Mouse (Mus musculus) forebrain, embryonic 13.5 days (tissue): ENCODE measurements around the gene Glra4. TPM values are rescaled to one million over a fixed set of nuclear protein-coding genes. Genes with fewer than 3 reads are reported as not detected.

ENCODE experiments used
- ATAC-seq: fragments of 200-750 bp; cut with Nextera tagmentation; 2 replicates; pipeline ENCODE4 v1.8.0; 2017
- H3K27ac ChIP-seq: fragments of 300-500 bp; sonication (generic); 2 replicates; pipeline ENCODE4 v1.5.1; 2015; ENCODE audit warnings: inconsistent platforms, mild to moderate bottlenecking, moderate library complexity
- H3K27me3 ChIP-seq: fragments of 300-500 bp; sonication (generic); 2 replicates; pipeline ENCODE4 v1.6.1; 2015; ENCODE audit warnings: mild to moderate bottlenecking, inconsistent platforms
- H3K36me3 ChIP-seq: fragments of 300-500 bp; sonication (generic); 2 replicates; pipeline ENCODE4 v1.6.1; 2015; ENCODE audit warnings: mild to moderate bottlenecking, inconsistent platforms; ENCODE audit not compliant: poor library complexity, severe bottlenecking
- H3K4me1 ChIP-seq: fragments of 300-500 bp; sonication (generic); 2 replicates; pipeline ENCODE4 v1.6.1; 2015; ENCODE audit warnings: inconsistent platforms
- H3K4me2 ChIP-seq: fragments of 300-500 bp; sonication (generic); 2 replicates; pipeline ENCODE4 v1.6.1; 2015; ENCODE audit warnings: inconsistent platforms, mild to moderate bottlenecking, moderate library complexity
- H3K4me3 ChIP-seq: fragments of 300-500 bp; sonication (generic); 2 replicates; pipeline ENCODE4 v1.5.1; 2015; ENCODE audit warnings: mild to moderate bottlenecking, inconsistent platforms
- H3K9ac ChIP-seq: fragments of 300-500 bp; sonication (generic); 2 replicates; pipeline ENCODE4 v1.6.1; 2015; ENCODE audit warnings: mild to moderate bottlenecking, inconsistent platforms
- H3K9me3 ChIP-seq: fragments of 300-500 bp; sonication (generic); replicated peaks from 2 replicates; pipeline ENCODE4 v1.6.1; 2016; ENCODE audit warnings: inconsistent platforms
- WGBS: fragments of 180-500 bp; shearing (Covaris S2); methylation state at CpG from one replicate; pipeline ENCODE4 v1.1.7; 2015; 5-methylcytosine and 5-hydroxymethylcytosine counted together
- polyA plus RNA-seq: library from polyadenylated mRNA; unstranded; fragments of >200 nt; fragmentation: Nextera tagmentation; extraction: Ambion mirVana; gene quantifications from 2 replicates; pipeline ENCODE4 v1.2.1, GENCODE M21; 2015

The Glra4 gene
- polyA plus RNA-seq, 1 experiment from 2014 or later, result not detected

GRCm38 (mm10) chrX:136708782-136709181 lies 71.2 kb downstream of the Glra4 start:
- Histone ChIP-seq H3K36me3 (no peaks in the 10 kb centered on the region), H3K4me1 (no peaks in the 10 kb centered on the region), H3K4me3 (peak overlapping the region; percentile 50), H3K27ac (peak overlapping the region; percentile 87), H3K4me2 (peak overlapping the region; percentile 62), H3K9me3 (no peaks in the 10 kb centered on the region), H3K27me3 (no peaks in the 10 kb centered on the region), H3K9ac (peak overlapping the region; percentile 75)
- ATAC-seq, result peak; percentile 31
- WGBS, result 24% methylated on average over 14 of the region's 14 CpGs

- Histone ChIP-seq H3K9ac (peak overlapping the region; percentile 75), H3K9me3 (no peaks in the 10 kb centered on the region), H3K4me3 (peak overlapping the region; percentile 50), H3K27ac (peak overlapping the region; percentile 87), H3K27me3 (no peaks in the 10 kb centered on the region), H3K36me3 (no peaks in the 10 kb centered on the region), H3K4me1 (no peaks in the 10 kb centered on the region), H3K4me2 (peak overlapping the region; percentile 62)
- ATAC-seq, result peak; percentile 93
- WGBS, result 14% methylated on average over 18 of the region's 18 CpGs
Measured at GRCm38 (mm10) chrX:136708168-136708681, 71.7 kb downstream of the Glra4 start.

Other genes starting within 250 kb of the Glra4 start
- gene Kir3dl2, start 236.1 kb downstream of the Glra4 start, polyA plus RNA-seq, result 0.15 and 0.20 TPM in 2 replicates
- 33.9 and 34.0 TPM in 2 replicates for gene Tceal3, start 189.3 kb downstream of the Glra4 start, polyA plus RNA-seq
- 17.2 and 18.7 TPM in 2 replicates for gene Tceal1, start 72.2 kb downstream of the Glra4 start, polyA plus RNA-seq
- gene Morf4l2, start 36.5 kb downstream of the Glra4 start, polyA plus RNA-seq, result 547 and 561 TPM in 2 replicates
- 9.7 and 10.7 TPM in 2 replicates for gene Plp1, start 42.5 kb upstream of the Glra4 start, polyA plus RNA-seq
- 5.8 and 6.3 TPM in 2 replicates for gene Rab9b, start 88.6 kb upstream of the Glra4 start, polyA plus RNA-seq
- not detected in 2 replicates for gene H2bfm, start 147.2 kb upstream of the Glra4 start, polyA plus RNA-seq
- 96.8 and 112 TPM in 2 replicates for gene Tmsb15b2, start 195.4 kb upstream of the Glra4 start, polyA plus RNA-seq
- gene Tmsb15l, start 196.7 kb upstream of the Glra4 start, polyA plus RNA-seq, result 9.0 and 10.2 TPM in 2 replicates
- 41.2 and 54.6 TPM in 2 replicates for gene Tmsb15b1, start 196.7 kb upstream of the Glra4 start, polyA plus RNA-seq
- gene Zcchc18, start 213.0 kb upstream of the Glra4 start, polyA plus RNA-seq, result 192 and 222 TPM in 2 replicates